Mouse (Mus musculus) cerebellum, adult 18-20 months (tissue): ENCODE data around the gene Six3.

Experiments used
- DNase-seq, 2 experiments: peaks; one replicate each; pipeline ENCODE4 v3.0.0; 2021

Gene Six3

DNA sequence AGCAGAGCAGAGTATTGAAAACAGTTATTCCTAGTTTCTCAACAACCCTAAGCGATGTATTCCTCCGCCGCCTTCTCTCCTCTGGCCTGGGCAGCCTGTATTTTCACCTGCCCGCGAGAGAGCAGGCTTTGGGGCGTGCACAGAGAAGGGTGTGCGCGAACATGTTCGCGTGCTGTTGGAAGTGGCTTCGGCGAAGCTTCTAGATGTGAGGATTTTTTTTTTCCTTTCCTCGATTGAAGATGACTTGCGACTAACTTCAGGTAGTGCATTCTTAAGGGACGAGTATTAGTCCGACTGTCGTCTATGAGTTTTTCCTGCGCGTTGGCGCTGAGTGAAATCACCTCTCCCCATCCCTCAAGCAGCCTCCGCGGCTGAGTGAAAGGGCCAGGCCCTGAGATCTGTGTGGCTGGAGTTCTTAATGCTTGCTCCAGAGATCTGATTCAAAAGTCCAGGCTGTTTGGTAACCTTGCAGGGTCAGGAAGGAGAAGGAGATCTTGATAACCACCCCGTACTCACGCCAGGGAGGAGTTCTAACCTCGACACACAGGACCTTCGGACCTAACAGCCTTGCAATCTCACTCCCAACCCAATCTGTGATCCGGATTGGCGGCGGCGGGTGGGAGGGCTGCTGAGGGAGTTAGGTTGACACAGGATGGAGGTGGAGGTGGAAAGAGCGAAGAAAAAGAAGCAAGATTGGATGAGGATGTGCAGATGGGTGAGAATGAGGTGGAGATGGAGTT, 712 bp upstream of the Six3 start:
- no peak for DNase-seq

- no peak for DNase-seq
Measured at GRCm38 (mm10) chr17:85614011-85614721, 758 bp downstream of the Six3 start.

GRCm38 (mm10) chr17:85614722-85615331, 1.4 kb downstream of the Six3 start:
- no peak for DNase-seq

DNA sequence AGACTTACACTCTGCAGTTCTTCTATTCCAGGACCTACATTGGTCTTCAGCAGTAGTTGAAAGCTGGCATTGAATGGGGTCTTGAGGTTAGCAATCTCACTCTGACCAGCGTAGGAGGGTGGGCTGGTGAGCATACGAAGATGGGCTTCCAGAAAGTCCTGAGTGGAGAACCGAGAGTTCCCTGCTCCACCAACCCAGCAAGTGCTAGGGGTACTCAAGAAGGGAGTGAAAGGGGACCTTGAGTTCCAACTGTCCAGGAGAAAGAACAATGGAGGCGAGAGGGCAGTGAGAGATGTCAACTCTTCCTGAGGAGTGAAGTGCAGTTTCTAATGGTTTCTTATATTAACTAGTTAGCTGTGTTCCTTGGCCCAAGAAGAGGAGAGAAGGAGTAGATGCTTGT, 2.2 kb downstream of the Six3 start:
- DNase-seq = no peak

DNA sequence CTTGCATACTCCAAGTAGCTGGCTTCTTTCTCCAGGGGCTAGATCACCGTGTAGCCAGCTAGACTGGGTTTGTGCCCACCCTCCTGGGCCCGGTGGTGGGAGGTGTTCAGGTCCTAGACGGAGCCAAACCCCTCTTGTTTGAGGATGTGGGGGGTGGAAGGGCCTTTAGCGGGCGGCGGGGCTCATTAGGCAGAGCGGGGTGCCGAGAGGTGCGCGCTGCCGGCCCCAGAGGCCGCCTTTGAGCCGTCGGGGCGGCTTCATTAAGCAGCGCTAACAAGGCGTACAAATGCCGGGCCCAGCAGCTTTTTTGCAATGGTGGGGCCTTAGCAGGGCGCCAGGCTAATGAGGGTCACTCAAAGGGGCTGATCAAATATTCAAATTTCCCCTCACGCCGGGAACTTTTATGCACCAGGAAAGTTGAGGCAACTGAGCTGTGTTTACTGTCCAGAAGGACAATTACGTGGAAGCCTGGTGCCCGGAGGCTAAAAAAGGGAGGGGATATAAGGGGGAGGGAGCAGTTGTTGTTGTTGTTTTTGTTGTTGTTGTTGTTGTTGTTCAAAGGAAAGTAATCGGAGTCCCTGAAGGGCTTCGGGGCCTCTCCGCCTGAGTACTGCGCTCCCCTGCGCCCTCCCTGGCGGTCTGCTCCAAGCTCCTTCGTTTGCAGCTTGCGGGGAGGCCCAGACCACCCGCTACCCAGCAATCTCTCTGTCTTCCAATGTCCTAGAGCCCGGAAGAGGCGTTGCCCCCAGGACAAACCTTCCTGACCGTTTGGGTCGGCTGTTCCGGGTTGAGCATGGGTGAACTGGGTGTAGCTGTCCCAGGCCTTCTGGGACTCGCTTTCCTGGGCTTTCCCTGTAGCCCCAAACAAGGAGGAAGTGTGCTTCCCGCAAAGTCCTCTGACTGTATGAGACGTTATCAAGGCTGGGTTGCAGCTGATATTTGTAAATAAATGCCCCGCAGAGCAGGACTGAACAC, 3.4 kb downstream of the Six3 start:
- DNase-seq = no peak

GRCm38 (mm10) chr17:85617566-85618358, 4.4 kb downstream of the Six3 start:
- DNase-seq = no peak

GRCm38 (mm10) chr17:85618359-85619112, 5.1 kb downstream of the Six3 start:
- no peak for DNase-seq

DNA sequence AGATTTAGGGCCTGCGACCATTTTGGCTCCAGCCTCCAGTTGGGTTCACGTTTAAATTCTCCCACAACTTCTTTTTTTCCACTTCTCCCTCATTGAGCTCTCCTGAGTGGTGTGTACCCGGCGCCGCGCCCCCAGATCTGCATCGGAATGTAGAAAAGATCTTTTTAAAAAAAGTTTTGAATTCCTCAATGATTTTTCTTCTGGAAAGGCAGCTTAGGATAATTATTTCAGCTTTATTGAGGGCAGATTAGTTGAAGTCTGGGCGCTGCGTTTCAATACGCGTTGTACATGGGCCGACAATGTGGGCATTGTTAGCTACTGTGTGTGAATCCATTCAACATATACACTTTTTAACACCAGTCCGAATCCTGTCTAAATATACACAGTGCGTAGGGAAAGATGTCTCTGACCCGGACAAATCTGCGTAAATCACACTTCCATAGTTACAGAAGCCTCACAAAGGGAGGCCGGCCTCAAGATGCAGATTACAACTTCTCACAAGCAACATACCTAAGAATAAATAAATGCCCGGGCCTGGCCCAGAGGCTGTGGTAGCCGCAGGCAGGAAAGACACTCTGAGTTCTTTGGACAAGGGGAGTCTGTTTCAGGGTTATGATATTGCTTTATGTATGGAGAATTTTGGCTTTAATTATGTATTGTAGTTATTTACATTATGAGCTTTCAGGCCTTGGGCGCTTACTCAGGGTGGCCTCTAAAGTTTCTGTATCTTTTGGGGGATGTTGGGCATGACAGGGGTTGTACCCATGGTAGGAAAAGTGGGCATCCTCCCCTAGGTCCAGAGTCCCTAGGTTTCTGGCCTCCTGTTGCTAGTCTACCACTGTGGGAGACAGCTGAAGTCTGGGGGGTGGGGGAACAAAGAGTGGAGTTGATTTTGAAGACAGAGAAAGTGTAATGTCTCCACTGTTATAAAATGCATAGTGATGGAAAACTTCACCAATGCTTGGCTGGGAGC, 6.0 kb downstream of the Six3 start:
- DNase-seq = no peak

DNA sequence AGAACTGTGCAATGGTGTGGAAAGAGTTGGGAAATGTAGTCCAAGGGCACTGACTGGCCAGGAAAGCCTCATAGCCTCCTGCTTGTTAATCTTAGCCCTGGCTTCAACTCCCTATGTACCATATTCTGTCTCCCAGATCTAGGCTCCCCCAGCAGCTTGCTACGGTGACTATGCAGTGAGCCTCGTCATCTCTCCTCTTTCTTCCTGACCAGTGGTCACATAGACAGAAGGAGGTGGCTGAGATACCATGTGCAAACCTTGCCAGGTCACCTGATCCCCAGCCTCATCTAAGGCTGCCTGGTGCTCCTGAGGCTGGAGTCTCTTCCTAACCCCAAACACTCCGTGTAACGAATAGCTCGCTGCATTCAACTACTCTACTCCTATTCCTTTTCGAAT, 6.7 kb downstream of the Six3 start:
- DNase-seq = no peak

GRCm38 (mm10) chr17:85620680-85621504, 7.5 kb downstream of the Six3 start:
- DNase-seq = no peak

DNA sequence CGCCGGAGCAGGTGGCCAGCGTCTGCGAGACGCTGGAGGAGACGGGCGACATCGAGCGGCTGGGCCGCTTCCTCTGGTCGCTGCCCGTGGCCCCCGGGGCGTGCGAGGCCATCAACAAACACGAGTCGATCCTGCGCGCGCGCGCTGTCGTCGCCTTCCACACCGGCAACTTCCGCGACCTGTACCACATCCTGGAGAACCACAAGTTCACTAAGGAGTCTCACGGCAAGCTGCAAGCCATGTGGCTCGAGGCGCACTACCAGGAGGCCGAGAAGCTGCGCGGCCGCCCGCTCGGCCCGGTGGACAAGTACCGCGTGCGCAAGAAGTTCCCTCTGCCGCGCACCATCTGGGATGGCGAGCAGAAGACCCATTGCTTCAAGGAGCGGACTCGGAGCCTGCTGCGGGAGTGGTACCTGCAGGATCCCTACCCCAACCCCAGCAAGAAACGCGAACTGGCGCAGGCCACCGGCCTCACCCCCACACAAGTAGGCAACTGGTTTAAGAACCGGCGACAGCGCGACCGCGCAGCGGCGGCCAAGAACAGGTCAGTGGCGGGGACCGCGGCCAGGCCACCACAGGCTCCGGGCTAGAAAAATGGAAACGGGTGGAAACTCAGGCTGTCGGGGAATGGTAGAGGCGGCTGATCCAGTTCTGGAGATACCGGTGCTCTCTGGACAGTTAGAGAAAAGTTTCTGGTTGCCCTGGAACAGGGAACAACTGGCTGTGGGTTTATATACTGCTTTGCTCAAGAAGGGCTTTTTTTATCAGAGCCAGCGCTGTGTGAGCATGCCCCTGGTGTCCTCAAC, 8.3 kb downstream of the Six3 start:
- DNase-seq = no peak

GRCm38 (mm10) chr17:85622493-85623157, 9.2 kb downstream of the Six3 start:
- DNase-seq = no peak

GRCm38 (mm10) chr17:85623161-85624050, 10.0 kb downstream of the Six3 start:
- no peak for DNase-seq

DNA sequence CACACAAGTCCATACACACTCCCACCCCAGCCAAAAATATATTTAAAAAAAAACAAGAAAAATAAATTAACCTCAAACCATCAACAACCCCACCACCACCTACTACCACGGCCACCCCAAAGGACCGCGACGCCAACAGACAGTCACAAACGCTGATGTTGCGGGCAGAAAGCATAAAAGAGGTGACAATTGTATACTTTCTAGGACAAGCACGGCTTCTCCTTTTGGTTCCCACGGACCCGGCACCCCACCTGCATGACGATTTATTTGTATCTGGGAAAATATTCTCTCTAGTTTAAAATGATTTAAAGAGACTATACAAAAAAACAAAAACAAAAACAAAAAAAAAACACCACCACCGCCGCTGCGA, 10.6 kb downstream of the Six3 start:
- DNase-seq = no peak

DNA sequence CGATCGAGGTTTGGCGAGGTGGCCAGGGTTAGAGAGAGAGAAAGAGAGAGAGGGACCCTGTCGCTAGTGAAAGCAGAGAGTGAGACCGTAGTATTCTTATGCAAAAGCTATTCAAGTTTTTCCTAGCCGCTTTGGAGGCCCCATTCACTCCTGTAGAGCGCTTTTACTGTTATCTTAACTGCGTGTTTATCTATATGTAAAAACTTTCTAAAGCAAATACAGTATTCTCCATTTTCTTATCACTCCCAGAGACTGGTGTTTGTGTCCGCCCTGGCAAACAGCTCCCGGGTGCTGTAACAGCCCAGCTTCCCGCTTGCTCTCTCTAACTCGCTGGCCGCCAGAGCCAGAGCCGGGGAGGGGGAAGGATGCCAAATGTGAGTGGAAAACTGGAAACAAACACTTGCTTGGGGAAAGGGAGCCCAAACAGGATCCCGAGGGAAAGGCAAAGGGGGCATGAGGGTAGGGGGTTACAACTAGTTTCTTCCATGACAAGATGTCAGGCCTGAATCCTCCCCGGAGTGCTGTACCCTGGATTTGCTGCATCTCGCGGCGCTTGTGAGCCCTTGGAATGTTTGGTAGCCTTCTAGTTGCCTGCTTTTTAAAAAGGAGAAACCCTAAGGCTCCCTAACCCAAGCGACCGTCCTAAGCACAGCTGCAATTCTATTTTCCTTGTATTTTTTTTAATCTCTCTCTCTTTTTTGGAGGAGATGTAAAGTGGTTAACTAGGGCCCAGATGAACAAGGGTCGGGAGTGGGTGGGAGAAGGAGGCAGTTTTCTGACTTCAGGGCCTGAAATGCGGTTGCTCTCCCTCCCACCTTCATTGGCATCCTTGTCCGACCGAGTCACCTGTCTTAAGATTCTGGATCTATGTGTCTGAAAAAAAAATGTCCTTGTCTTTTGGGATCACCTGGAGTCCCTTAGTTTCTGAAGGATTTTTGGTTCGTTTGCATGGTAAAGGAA, 11.9 kb downstream of the Six3 start:
- no peak for DNase-seq
